Mouse (Mus musculus) CH12F3 (cell line): Measurements from ENCODE around the gene Gtf2h2.
"Not testable (repeated sequence)": the region's sequence is repeated elsewhere in the genome, so short reads cannot be mapped to it uniquely, and the experiment has no call there.

Experiments used
- in situ Hi-C: fragments of 300-500 bp; cut with MboI; formaldehyde crosslinking; loops from 2 replicates; pipeline ENCODE4 v1.14.3; 2020; ENCODE audit warnings: low sequenced_read_pairs

Gene Gtf2h2

GRCm38 (mm10) chr13:100492061-100492787 is at the start of gene Gtf2h2:
Gtf2h2 (minus strand) TSS chr13:100492579.
- in situ Hi-C loops = no loop called here

GRCm38 (mm10) chr13:100536149-100536548 is 43.8 kb upstream of the Gtf2h2 start:
- in situ Hi-C loops = no loop called here

- in situ Hi-C loops = no loop called here
These were observed 40.5 kb upstream of the Gtf2h2 start for GRCm38 (mm10) chr13:100532788-100533365.

- in situ Hi-C loops = no loop called here
These were observed 34.3 kb upstream of the Gtf2h2 start for GRCm38 (mm10) chr13:100526649-100527038.

GRCm38 (mm10) chr13:100525935-100526648 is 33.7 kb upstream of the Gtf2h2 start:
- in situ Hi-C loops = no loop called here

- in situ Hi-C loops = no loop called here
These were observed 32.5 kb upstream of the Gtf2h2 start for GRCm38 (mm10) chr13:100524896-100525295.

- in situ Hi-C loops = no loop called here
These were observed 31.3 kb upstream of the Gtf2h2 start for GRCm38 (mm10) chr13:100523698-100524097.

- in situ Hi-C loops = no loop called here
These were observed 29.6 kb upstream of the Gtf2h2 start for GRCm38 (mm10) chr13:100521724-100522591.

GRCm38 (mm10) chr13:100519162-100519561 is 26.8 kb upstream of the Gtf2h2 start:
- in situ Hi-C loops = no loop called here

GRCm38 (mm10) chr13:100518191-100518590 is 25.8 kb upstream of the Gtf2h2 start:
- in situ Hi-C loops = no loop called here

- in situ Hi-C loops = no loop called here
These were observed 25.3 kb upstream of the Gtf2h2 start for GRCm38 (mm10) chr13:100517652-100518153.

- in situ Hi-C loops = no loop called here
These were observed 24.1 kb upstream of the Gtf2h2 start for GRCm38 (mm10) chr13:100516213-100517105.

GRCm38 (mm10) chr13:100512792-100513191 is 20.4 kb upstream of the Gtf2h2 start:
- in situ Hi-C loops = no loop called here

- in situ Hi-C loops = no loop called here
These were observed 19.5 kb upstream of the Gtf2h2 start for GRCm38 (mm10) chr13:100511860-100512364.

GRCm38 (mm10) chr13:100511146-100511859 is 18.9 kb upstream of the Gtf2h2 start:
- in situ Hi-C loops = no loop called here

GRCm38 (mm10) chr13:100499625-100500024 is 7.2 kb upstream of the Gtf2h2 start:
- in situ Hi-C loops = not testable (repeated sequence)

GRCm38 (mm10) chr13:100495337-100495736 is 3.0 kb upstream of the Gtf2h2 start:
- in situ Hi-C loops = no loop called here

GRCm38 (mm10) chr13:100494370-100494769 is 2.0 kb upstream of the Gtf2h2 start:
- in situ Hi-C loops = not testable (repeated sequence)

GRCm38 (mm10) chr13:100493313-100493712 is 934 bp upstream of the Gtf2h2 start:
- in situ Hi-C loops = no loop called here
